Mouse (Mus musculus) spleen, adult 12 weeks (tissue): ENCODE data around the gene Micu2.

Source experiments
- DNase-seq: peaks from one replicate; pipeline ENCODE4 v3.0.0; 2022; ENCODE audit warnings: low spot score

The Micu2 gene

DNA sequence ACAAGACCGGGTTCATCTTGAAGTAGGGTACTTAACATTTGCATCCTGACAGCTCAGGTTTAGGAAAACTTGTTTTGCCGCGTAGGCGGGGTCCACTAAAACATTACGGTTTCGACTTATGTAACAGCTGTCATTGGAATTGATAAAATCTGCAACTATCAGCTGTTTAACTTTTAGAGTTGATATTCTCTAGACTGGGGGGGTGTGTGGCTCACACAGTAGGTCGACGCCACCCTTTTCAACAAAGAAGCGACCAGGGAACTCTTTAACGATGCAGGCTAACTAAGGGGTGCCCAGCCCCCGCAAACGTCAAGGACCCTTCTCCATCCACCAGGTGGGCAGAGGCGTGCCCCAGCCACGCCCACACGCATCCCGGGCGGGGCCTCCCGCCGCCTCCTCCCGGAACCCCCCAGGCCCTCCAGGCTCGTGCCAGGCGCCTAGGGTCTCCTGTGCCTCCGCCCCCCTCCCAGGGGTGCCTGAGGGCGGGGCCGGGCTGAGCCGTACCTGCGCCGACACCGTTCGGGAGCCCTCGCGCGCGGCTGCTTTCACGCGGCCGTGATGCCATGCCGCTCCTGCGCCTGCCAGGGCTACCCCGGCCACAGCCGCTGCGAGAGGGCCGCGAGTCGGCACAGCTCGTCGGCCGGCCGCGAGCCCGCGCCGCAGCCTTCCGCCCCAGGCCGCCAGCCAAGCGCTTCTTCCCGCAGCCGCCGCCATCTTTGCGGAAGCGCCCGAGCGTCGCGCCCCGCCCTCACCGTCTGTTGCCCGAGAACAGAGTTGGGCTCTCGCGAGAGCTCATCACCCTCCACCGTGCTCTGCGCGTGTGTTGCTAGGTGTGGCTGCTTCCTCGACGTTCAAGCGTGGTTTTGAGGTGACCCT, at the start of gene Micu2:
TSS of gene Micu2 (minus strand) at position 737 of the 876 bp plus-strand sequence.
- peak; percentile 73 for DNase-seq

GRCm38 (mm10) chr14:58046639-58047284, 47.7 kb upstream of the Micu2 start:
- no peak for DNase-seq

GRCm38 (mm10) chr14:58036174-58036573, 37.1 kb upstream of the Micu2 start:
- no peak for DNase-seq

DNA sequence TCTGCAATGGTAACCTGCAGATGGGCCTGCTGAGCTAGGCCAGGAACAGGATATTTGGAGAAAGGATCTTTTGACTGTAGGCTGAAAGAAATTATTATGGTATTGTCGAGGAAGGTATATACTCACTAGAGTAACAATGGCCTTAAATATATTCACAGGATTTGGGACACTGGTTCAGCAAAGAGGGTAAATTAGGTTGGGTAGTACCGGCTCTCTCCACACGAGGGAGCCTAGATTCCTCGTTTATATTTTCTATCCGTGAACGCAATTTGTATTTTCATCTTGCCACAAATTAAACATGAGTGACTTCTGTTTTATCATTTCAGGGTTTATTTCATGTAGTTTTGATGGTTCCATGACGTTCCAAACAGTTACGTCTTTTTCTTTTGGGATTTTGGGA, 35.5 kb upstream of the Micu2 start:
- no peak for DNase-seq

DNA sequence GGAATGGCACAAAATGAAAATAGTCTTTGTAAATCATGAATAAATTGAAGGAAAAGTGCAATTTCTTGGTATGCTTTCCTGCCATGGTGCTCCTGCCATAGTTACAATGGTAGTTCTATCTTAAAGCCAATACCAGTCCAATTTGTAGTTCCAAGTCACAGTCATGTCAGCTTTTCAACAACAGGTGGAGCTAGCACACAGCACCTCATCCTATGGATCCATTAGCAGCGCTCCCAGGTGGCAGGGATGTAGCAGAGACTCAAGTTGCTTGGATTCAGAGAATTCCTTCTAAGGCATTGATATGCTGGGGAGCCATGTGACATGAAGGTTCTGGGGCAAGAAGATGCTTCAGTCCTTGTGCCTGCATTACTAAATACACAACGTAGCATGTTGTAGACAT, 19.8 kb upstream of the Micu2 start:
- DNase-seq: no peak

DNA sequence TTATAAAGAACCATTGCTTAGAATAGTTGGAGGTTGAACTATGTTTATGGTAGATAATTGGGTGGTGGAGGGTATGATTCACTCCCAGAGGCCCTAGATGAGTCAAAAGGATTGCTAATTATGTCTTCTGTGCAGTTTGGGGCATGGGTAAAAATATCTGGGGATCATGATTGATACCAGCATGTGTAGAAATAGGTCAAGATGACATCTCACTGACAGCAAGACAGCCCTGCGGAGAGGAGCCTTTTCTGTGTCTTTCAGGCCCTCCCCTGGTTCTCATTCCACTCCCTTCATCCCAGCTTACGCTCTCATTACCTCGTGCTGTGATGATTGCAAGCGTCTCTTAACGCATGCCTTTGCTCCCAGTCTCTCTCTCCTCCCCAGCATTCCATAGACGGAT, 4.8 kb upstream of the Micu2 start:
- no peak for DNase-seq

DNA sequence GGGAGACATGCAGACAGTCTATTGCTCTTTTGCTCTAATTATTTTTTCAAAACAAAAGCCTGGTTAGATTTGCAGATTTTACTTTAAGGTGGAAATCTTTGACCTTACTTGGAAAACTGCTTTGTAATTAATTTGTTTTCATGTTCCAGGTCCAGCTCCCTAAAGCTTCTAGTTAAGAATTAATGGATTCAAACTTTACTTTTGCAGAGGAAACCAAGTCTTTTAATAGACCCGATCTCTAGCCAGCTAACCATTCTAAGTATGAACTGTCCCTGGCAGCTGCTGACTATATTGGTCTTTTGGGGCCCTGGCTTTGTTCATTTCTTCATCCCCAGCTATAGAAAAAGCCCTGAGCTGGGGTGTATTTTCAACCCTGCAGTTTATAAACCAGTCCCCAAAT, 3.1 kb upstream of the Micu2 start:
- DNase-seq: no peak

GRCm38 (mm10) chr14:57999402-57999734, 306 bp upstream of the Micu2 start:
- DNase-seq: no peak

DNA sequence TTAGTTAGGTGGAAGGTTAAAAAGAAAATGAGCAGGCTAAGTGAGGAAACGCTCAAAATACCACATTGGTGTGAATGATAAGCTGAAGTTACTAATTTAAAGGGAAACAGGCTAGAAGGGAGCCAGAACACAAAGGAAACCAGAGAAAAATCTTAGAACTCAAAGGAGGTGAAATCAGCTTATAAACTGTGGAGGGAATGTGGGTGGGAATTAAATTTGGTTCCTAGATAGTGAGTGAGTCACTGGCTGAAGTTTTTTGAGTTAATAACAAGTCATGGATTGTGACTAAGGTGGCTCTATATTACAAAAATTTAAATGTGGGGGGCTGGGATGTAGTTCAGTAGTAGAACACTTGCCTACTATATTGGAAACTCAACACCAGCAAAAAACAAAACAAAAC, 1.6 kb downstream of the Micu2 start:
- no peak for DNase-seq

DNA sequence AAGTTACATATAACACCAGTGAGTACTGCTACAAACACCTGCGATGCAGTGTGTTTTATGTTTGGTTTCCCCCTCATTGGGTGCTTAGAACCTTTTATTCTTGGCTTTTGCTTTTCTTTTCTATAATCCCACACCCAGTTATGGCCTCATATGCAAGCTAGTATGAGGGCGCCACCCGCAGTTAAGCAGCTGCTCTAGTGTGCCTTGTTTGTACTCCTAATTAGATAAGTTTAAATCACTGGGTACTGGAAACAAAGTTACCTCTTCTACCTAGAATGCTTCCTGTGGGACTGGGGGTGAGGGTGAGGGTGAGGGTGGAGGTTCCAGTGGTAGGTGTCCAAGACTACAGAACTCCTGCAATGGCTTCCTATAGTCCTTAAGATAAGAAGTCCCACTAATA, 2.9 kb downstream of the Micu2 start:
- no peak for DNase-seq

GRCm38 (mm10) chr14:57991761-57992160, 7.3 kb downstream of the Micu2 start:
- no peak for DNase-seq

DNA sequence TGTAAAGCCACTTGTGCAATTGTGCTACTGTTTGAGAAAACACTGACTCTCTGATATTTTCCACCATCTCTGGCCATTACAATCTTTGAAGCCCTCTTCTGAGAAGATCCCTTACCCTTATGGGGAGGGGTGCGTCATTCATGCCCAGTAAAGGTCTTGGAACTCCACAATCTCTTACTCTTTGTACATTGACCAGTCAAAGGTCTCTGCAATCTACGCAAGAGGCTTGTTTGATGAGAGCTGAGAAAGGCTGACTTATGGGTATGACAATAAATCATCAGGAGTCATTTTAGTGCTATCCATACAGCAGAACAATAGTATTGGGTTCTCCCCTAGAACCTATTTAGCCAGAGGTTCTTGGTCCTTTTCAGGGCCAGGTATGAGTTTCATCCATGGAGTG, 9.9 kb downstream of the Micu2 start:
- DNase-seq: no peak

- no peak for DNase-seq
Measured at GRCm38 (mm10) chr14:57985780-57986179, 13.3 kb downstream of the Micu2 start.

DNA sequence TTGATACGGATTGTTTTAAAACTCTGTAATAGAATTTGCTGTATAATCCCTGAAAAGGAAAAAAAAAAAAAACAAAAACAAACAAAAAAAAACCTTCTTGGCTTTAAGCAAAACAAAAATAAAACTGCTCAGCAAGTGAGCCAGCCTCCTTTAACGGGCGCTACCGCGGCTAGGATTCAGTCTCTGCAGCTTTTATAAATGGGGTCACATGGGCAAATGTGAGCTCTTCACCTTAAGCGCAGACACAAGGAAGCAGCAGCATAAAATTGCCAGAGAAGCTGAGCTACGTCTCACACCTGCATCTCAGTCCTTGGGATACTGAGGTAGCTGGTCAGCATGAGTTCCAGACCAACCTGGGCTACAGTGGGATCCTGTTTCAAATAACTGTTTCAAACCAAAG, 16.6 kb downstream of the Micu2 start:
- no peak for DNase-seq

DNA sequence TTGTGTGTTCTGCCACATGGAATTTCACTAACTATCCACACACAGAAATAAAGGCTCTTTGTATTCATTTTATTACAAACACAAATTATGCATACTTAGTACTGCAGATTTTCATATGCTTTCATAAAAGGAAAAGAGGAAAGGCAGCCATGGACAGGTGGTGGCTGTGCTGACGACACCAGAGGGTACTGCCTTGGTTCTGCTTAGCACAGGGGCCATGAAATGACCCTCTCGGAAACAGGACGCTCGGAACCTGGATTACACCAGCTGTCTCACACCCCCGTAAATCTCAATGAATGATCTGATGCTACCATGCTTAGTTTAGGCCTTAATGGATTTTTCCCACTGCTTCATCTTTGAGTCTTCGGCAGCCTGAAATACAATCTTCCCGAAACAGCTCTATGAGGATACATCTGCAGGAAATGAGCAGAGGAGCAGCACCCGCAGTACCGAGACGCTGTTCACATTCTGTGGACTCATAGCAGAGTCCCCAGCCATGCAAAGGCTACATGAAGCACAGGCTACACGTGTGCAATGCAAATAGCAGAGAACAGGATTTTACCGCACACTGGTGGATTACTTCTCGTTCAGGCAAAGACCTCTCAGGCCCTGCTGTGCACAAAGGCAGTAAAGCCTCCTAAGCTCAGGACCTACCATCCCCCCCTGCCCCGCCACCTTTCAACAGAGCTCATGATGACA, 17.2 kb downstream of the Micu2 start:
- DNase-seq: no peak

DNA sequence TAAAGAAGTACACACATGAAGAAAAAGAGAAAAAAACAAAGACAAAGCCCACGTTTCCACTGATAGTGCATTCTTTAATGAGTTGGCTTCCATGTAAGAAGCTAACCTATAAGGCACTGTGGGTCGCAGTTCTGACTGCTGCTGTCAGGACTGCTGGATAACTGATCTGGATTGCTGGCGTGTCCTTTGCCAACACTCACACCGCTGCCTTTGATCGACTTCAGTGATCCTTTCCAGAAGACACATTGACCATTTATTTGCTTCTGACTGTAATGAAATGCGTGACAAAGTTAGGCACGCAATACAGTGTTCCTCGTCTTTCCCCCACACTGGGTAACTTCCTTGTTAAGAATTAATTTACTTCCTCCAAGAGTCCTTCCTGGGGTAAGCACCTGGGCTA, 18.3 kb downstream of the Micu2 start:
- DNase-seq: no peak

DNA sequence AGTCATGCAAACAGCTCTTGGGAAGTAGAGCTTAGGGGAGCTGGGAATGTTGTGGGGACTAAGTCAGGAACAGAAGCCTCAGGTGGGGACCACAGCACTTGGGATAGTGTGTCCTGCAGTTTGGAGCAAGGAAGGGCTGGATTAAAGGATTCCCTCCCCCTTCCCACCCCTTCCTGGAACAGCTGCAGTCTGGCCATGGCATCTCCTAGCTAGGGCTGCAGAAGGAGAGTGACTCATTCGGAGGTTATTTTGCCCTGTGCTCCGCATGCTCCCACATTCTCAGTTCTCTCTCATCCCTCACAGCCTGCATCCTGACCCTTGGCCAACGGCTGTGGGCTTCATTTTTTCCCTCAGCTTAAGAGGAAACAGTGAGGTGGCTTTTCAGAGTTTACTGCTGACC, 18.9 kb downstream of the Micu2 start:
- DNase-seq: no peak

DNA sequence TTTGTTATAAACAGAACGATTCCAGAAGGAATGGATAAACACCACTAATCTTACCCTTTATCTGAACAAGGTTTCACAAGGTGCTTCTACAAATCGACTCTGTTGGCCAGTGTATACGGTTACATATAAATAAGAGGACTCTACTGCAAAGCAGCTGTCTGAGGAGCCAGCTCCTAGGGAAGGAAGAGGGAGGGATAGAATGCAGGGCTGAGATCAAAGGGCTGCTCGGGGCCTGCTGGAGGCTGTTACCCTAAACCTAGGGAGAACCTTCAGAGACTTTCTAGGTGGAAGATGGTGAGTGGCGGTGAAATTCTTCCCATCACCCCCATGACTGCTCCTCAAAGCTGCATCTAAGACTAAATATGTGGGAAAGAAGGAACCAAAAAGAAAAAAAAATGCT, 20.9 kb downstream of the Micu2 start:
- DNase-seq: no peak

DNA sequence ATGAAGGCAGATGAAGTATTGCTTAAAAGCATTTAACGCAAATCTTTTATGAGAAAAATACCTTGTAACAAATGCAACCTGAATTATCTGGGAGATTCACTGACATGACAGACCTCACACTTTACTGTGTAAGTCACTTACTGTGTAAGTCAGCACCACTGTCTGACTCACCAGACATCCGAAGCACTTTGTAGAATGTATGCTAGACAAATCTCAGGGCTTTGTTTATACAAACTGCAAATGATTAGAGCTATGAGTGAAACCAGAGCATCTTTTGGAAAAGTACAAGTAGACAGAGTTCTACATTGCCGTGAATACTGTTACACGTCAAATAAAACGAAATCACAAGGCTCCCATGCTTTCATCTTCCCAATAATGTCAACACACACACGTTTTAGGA, 23.4 kb downstream of the Micu2 start:
- no peak for DNase-seq

GRCm38 (mm10) chr14:57971986-57972525, 27.0 kb downstream of the Micu2 start:
- no peak for DNase-seq

GRCm38 (mm10) chr14:57968873-57969272, 30.2 kb downstream of the Micu2 start:
- no peak for DNase-seq

DNA sequence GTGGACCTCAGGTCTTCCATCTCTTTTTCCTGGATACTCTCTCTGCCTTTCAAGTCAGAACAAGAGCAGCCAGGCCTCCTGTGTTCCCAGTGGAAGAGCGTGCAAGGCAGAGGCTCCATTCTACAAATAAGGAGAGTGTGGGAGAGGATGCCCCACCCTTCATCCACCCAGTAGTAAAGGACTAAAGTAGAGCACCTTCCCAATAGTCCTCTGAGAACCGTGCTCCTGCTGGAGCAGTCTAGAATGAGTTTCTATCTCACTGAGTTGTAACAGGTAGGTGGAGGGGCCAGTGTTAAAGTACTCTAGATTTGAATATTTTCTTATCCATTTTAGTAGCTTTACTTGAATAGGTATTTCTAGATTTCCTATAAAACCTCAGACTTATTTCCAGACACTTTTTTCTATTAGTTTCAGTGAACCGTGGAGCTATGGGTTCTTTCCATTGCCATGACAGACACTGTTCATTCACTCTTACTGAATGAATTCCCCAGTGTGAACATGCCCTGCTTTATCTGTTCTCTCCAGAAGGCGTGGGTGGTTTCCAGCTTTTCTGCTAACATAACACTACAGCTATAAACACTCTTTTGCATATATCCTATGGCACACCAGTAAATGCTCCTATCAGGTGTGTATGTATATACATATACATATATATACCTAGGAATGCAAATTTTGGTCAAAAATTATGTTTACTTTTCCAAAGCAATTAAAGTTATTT, 31.8 kb downstream of the Micu2 start:
- DNase-seq: no peak
